Mouse (Mus musculus) heart, embryonic 12.5 days (tissue): Measurements from ENCODE around the gene Stat2. TPM values are rescaled to one million over a fixed set of nuclear protein-coding genes. Genes with fewer than 3 reads are reported as not detected.
A peak's percentile ranks its signal among the peaks of the same experiment; 100 is the strongest.

ENCODE experiments used
- ATAC-seq: fragments of 200-750 bp; cut with Nextera tagmentation; 2 replicates; pipeline ENCODE4 v1.8.0; 2017; ENCODE audit warnings: moderate TSS enrichment, moderate library complexity; ENCODE audit not compliant: insufficient number of reproducible peaks, low FRiP score
- H3K27ac ChIP-seq: fragments of 300-500 bp; sonication (generic); 2 replicates; pipeline ENCODE4 v1.5.1; 2016; ENCODE audit warnings: mild to moderate bottlenecking, moderate library complexity; ENCODE audit not compliant: poor library complexity, severe bottlenecking
- H3K27me3 ChIP-seq: fragments of 300-500 bp; sonication (generic); replicated peaks from 2 replicates; pipeline ENCODE4 v1.6.1; 2016; ENCODE audit warnings: mild to moderate bottlenecking, moderate library complexity
- H3K36me3 ChIP-seq: fragments of 300-500 bp; sonication (generic); 2 replicates; pipeline ENCODE4 v1.6.1; 2016; ENCODE audit warnings: mild to moderate bottlenecking, moderate library complexity
- H3K4me1 ChIP-seq: fragments of 300-500 bp; sonication (generic); replicated peaks from 2 replicates; pipeline ENCODE4 v1.6.1; 2016; ENCODE audit warnings: mild to moderate bottlenecking
- H3K4me2 ChIP-seq: fragments of 300-500 bp; sonication (generic); 2 replicates; pipeline ENCODE4 v1.6.1; 2016; ENCODE audit warnings: mild to moderate bottlenecking, moderate library complexity
- H3K4me3 ChIP-seq: fragments of 300-500 bp; sonication (generic); 2 replicates; pipeline ENCODE4 v1.5.1; 2016; ENCODE audit warnings: mild to moderate bottlenecking
- H3K9ac ChIP-seq: fragments of 300-500 bp; sonication (generic); 2 replicates; pipeline ENCODE4 v1.6.1; 2016; ENCODE audit warnings: mild to moderate bottlenecking, moderate library complexity
- H3K9me3 ChIP-seq: fragments of 300-500 bp; sonication (generic); replicated peaks from 2 replicates; pipeline ENCODE4 v1.6.1; 2016; ENCODE audit warnings: mild to moderate bottlenecking, moderate library complexity
- WGBS: fragments of 180-500 bp; shearing (Covaris S2); methylation state at CpG from one replicate; pipeline ENCODE4 v1.1.7; 2016; 5-methylcytosine and 5-hydroxymethylcytosine counted together
- polyA plus RNA-seq: library from polyadenylated mRNA; unstranded; fragments of >200 nt; fragmentation: Nextera tagmentation; extraction: Ambion mirVana; gene quantifications from 2 replicates; pipeline ENCODE4 v1.2.1, GENCODE M21; 2016

Stat2 gene
- polyA plus RNA-seq, 1 experiment from 2014 or later, result 11.2 TPM

DNA sequence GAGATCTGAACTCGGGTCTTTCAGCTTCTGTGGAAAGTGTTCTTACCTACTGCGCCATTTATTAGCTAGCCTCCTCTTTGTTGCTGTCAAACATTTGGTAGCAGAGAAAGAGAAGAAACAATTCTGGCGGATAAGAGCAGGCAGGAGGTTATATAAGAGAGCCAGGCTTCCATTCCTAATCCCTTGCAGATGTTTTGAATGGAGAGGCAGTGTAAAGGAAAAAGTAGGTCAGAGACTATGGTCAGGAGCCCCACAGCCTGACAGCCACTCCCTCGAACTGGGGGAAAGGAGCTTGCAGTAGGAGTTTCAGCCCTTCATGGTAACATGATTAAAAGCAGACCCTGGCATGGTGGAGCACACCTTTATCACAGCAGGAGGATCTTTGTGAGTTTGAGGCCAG lies 34.0 kb upstream of the Stat2 start:
- no peaks in the 10 kb centered on the region for H3K9me3 ChIP-seq
- H3K4me1 ChIP-seq, result peaks cover 13% of the 10 kb centered on the region
- no peak overlapping the region for H3K4me2 ChIP-seq
- no peaks in the 10 kb centered on the region for H3K27me3 ChIP-seq
- no peak overlapping the region for H3K4me3 ChIP-seq
- ATAC-seq, result no peak
- 75% methylated on average over 4 of the region's 4 CpGs for WGBS
- H3K36me3 ChIP-seq, result peaks cover 24% of the 10 kb centered on the region
- no peak overlapping the region for H3K27ac ChIP-seq
- no peak overlapping the region for H3K9ac ChIP-seq

DNA sequence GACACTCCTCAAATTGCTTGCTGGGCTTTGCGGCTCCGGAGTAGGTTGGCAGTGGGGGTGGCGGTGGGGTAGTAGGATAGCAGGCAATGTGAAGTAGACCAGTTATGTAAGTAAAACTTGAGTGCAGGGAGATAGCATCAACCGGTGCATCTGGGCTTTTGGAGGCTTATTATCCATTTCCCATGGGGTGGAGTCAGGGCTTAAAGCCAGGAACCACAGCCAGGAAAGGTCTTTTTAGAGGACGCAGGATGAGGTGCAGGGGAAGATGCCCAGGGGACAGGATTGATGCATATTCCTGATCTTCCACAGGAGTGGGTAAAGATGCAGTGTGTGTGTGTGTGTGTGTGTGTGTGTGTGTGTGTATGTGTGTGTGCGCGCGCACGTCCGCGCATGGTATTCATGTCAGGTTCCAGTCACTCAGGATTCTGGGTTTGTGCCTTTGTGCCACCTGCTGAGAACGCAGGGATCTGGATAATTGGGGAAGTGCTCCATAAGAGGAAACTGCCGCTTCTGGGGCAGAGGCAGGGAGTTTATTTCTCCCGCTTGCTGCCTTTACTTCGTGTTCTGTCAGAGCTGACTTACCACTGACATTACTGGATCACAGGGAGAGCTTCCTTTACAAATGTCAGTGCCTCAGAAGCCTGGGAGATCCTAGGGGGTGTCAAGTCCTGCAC lies 32.4 kb upstream of the Stat2 start:
- H3K36me3 ChIP-seq, result peaks cover 40% of the 10 kb centered on the region
- peaks cover 10% of the 10 kb centered on the region for H3K4me1 ChIP-seq
- no peak overlapping the region for H3K4me3 ChIP-seq
- WGBS, result 81% methylated on average over 15 of the region's 15 CpGs
- no peaks in the 10 kb centered on the region for H3K27me3 ChIP-seq
- no peaks in the 10 kb centered on the region for H3K9me3 ChIP-seq
- H3K27ac ChIP-seq, result no peak overlapping the region
- H3K4me2 ChIP-seq, result no peak overlapping the region
- H3K9ac ChIP-seq, result no peak overlapping the region
- no peak for ATAC-seq

DNA sequence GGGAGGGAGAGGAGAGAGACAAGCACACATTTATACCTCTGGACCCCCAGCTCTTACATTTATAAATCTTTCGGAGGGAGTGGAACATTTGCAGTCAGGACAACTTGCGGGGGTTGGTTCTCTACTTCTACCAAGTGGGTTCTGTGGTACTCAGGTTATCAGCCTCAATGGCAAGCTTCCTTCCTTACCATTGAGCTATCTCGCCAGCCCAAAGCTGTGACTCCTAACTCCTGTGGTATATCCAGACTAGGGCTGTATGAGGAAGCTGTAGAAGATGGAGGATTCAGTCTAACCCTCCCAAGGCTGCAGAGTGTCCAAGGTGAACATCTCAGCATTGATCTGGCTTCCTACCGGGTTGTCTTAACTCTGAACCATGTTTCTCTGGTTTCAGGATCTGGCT lies 31.2 kb upstream of the Stat2 start:
- H3K27ac ChIP-seq, result no peak overlapping the region
- H3K4me1 ChIP-seq, result peaks cover 11% of the 10 kb centered on the region
- H3K9me3 ChIP-seq, result no peaks in the 10 kb centered on the region
- H3K4me2 ChIP-seq, result no peak overlapping the region
- WGBS, result 82% methylated on average over 4 of the region's 4 CpGs
- H3K36me3 ChIP-seq, result peaks cover 50% of the 10 kb centered on the region
- no peak for ATAC-seq
- no peak overlapping the region for H3K9ac ChIP-seq
- H3K4me3 ChIP-seq, result no peak overlapping the region
- H3K27me3 ChIP-seq, result no peaks in the 10 kb centered on the region

DNA sequence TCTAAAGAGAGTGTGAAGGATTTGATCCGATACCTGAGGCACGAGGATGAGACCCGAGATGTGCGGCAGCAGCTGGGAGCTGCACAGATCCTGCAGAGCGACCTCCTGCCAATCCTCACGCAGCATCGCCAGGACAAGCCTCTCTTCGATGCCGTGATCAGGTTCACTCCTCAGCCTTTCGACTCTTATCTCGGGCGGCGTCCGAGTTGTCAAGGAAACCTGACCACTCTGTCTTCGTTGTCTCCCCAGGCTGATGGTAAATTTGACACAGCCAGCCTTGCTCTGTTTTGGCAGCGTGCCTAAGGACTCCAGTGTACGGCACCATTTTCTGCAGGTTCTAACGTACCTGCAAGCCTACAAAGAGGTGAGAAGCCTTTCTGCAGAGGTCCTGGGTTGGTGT lies 30.2 kb upstream of the Stat2 start:
- 68% methylated on average over 18 of the region's 18 CpGs for WGBS
- H3K4me1 ChIP-seq, result peaks cover 11% of the 10 kb centered on the region
- H3K4me3 ChIP-seq, result no peak overlapping the region
- no peak overlapping the region for H3K9ac ChIP-seq
- no peak overlapping the region for H3K27ac ChIP-seq
- H3K4me2 ChIP-seq, result no peak overlapping the region
- H3K9me3 ChIP-seq, result no peaks in the 10 kb centered on the region
- no peaks in the 10 kb centered on the region for H3K27me3 ChIP-seq
- no peak for ATAC-seq
- peaks cover 60% of the 10 kb centered on the region for H3K36me3 ChIP-seq

DNA sequence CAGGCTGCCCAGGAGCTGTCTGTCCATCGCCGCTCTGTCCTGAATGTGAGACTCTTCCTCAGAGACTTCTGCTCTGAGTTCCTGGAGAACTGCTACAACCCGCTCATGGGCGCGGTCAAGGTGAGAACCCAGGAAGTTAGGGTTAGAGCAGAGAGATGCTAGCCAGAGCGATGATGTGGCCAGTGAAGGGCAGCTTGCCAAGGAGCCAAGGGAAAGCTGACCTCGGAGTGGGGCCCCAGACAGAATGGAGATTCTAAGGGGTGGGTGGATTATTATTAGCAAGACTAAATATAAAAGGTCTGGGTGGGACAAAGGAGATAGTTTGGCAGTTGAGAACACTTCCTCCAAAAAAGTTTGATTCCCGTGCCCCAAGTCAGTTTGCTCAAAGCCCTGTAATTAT lies 27.1 kb upstream of the Stat2 start:
- WGBS, result 91% methylated on average over 8 of the region's 8 CpGs
- Histone ChIP-seq H3K27ac (no peak overlapping the region), H3K36me3 (peaks cover 85% of the 10 kb centered on the region), H3K27me3 (no peaks in the 10 kb centered on the region), H3K9me3 (no peaks in the 10 kb centered on the region), H3K4me2 (no peak overlapping the region), H3K4me1 (peaks cover 10% of the 10 kb centered on the region; the same call in 1 of the 2 replicates), H3K4me3 (no peak overlapping the region), H3K9ac (no peak overlapping the region)
- no peak for ATAC-seq

DNA sequence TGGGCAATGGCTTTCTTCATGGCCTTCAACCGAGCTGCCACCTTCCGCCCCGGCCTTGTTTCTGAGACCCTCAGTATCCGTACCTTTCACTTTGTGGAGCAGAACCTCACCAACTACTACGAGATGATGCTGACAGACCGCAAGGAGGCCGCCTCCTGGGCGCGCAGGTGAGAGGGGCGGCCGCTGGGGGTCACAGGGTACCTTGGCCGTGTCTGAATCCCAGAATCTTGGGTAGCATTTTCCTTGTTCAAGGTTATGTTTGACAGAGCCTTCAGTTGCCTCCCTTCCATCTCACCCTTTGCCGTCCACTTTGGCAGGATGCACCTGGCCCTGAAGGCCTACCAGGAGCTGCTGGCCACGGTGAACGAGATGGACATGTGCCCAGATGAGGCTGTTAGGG lies 26.2 kb upstream of the Stat2 start:
- Histone ChIP-seq H3K4me1 (peaks cover 10% of the 10 kb centered on the region; the same call in 1 of the 2 replicates), H3K9me3 (no peaks in the 10 kb centered on the region), H3K9ac (no peak overlapping the region), H3K36me3 (peaks cover 92% of the 10 kb centered on the region), H3K27me3 (no peaks in the 10 kb centered on the region), H3K4me2 (no peak overlapping the region), H3K4me3 (no peak overlapping the region), H3K27ac (no peak overlapping the region)
- 92% methylated on average over 15 of the region's 15 CpGs for WGBS
- ATAC-seq, result no peak

DNA sequence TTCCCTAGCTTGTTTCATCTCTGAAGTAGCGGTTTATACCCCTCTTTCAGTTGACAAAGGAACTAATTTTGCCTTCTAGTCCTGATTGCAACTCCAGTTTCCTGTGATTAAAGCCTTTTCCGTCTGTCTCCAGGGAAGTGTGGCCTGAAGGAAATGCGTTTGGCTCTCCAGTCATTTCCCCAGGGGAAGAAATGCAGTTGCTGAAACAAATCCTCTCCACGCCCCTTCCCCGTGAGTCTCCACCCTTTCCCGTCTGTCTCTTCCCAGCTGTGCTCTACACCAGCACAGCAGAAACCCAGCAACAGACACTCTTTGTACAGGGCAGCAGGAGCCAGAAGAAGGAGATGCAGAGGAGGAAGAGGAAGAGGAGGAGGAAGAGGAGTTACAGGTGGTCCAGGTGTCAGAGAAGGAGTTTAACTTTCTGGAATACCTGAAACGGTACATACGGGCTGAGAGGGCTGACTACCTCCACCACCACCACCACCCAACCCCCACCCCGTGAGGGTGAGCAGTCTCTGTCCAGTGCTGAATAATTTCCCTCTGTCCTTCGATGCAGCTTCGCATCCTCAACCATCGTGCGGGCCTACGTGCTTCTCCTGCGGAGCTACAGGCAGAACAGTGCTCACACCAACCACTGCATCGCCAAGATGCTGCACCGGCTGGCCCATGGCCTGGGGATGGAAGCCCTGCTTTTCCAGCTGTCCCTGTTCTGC lies 23.2 kb upstream of the Stat2 start:
- Histone ChIP-seq H3K27me3 (no peaks in the 10 kb centered on the region), H3K4me3 (0 out of 2 replicates have a peak overlapping the region, but pooled peaks have one; percentile 15), H3K4me2 (peak overlapping the region; percentile 42), H3K9ac (no peak overlapping the region), H3K36me3 (peaks cover 97% of the 10 kb centered on the region), H3K4me1 (peaks cover 10% of the 10 kb centered on the region; the same call in 1 of the 2 replicates), H3K27ac (peak overlapping the region; percentile 76), H3K9me3 (no peaks in the 10 kb centered on the region)
- ATAC-seq, result peak; percentile 72; the same call in 1 of the 2 replicates
- 74% methylated on average over 17 of the region's 17 CpGs for WGBS

DNA sequence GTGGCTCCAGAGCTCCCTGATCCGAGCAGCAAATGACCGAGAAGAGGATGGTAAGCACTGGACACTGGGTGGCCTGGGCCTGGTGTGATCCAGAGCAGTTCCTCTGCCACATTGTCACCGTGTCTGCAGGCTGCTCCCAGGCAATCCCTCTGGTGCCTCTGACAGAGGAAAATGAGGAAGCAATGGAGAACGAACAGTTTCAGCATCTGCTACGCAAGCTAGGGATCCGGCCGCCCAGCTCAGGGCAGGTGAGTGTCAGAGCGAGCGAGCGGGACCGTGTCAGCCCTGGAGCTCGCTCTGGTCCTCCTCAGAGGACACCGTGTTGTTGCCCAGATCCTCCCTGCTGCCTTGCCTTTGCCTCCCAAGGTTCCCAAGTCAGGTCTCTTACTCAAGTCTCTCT lies 19.8 kb upstream of the Stat2 start:
- Histone ChIP-seq H3K4me1 (0 out of 2 replicates have a peak, but pooled peaks cover 5% of the 10 kb centered on the region), H3K9me3 (no peaks in the 10 kb centered on the region), H3K9ac (no peak overlapping the region), H3K4me2 (no peak overlapping the region), H3K27ac (no peak overlapping the region), H3K27me3 (no peaks in the 10 kb centered on the region), H3K4me3 (no peak overlapping the region), H3K36me3 (peaks cover 78% of the 10 kb centered on the region)
- WGBS, result 95% methylated on average over 13 of the region's 13 CpGs
- no peak for ATAC-seq

DNA sequence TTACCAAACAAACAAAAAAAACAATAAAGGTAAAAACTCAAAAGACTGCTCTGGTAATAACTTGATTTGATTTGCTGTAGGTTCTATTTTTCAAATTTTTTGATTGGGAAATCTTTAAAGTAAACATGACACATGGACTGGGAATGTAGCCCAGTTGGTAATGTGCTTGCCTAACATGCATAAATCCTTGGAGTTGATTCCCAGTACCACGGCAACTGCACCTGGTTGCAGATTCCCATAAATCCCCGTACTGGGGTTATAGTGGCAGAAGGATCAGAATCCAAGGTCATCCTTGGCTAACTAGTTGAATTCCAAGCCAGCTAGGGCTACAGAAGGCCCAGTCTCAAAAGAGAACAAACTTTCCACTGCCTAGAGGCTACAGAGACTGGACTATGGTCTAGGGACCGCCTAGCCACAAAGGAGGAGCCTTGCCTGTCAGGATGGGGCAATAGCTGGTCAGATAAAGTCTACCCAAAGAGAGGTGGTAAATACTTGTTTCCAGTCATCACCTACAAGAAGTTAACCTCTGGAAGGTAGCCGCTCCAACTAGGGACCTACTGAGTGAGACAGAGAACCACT lies 16.6 kb upstream of the Stat2 start, which contains the start of gene Apon:
Apon (plus strand) TSS at position 420 of the 579 bp plus-strand sequence.
- H3K9ac ChIP-seq, result no peak within 1 kb of the TSS
- H3K4me1 ChIP-seq, result no peaks in the 10 kb centered on the region
- H3K27me3 ChIP-seq, result no peaks in the 10 kb centered on the region
- H3K9me3 ChIP-seq, result no peaks in the 10 kb centered on the region
- 79% methylated on average over 4 of the region's 4 CpGs for WGBS
- peaks cover 46% of the 10 kb centered on the region for H3K36me3 ChIP-seq
- no peak for ATAC-seq
- no peak within 1 kb of the TSS for H3K27ac ChIP-seq
- no peak within 1 kb of the TSS for H3K4me3 ChIP-seq
- H3K4me2 ChIP-seq, result no peak within 1 kb of the TSS

DNA sequence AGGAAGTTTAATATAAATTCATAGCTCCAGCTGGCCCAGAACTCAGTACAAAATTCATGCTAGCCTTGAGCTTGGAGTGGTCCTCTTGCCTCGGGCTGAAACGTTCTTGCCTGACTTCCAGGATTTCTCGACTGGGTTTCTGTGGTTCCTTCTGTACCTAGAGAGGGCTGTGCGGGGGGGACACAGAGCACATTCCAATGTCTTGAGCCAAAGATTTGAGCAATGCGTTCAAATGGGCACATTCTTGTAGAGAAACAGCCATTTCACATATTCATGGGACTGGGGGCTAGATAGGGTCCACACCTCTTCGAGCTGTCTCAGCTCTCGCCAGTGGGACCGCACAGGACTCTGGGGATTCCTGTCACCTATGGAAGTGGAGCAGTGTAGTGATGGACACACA lies 14.4 kb upstream of the Stat2 start:
- 85% methylated on average over 8 of the region's 8 CpGs for WGBS
- ATAC-seq, result no peak

DNA sequence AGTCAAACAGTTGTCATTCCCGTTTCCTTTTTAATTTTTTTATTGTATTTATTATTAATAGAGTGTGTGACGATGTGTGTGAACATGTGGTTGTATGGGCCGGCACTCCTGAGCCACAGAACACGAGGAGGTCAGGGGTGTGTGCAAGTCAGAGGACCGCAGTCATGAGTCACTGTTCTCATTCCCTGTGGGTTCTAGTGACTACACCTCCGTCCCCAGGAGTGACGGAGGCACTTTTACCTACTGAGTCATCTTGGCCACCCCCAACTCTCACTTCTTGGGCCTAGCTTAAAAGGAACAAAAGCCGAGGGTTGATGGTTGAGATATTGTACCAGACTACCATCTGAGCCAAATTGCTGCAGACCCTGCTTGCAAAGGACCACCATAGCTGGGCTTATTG lies 14.0 kb upstream of the Stat2 start:
- no peaks in the 10 kb centered on the region for H3K27me3 ChIP-seq
- peaks cover 21% of the 10 kb centered on the region for H3K36me3 ChIP-seq
- no peaks in the 10 kb centered on the region for H3K9me3 ChIP-seq
- WGBS, result 82% methylated on average over 8 of the region's 8 CpGs
- no peak overlapping the region for H3K27ac ChIP-seq
- H3K4me1 ChIP-seq, result no peaks in the 10 kb centered on the region
- H3K9ac ChIP-seq, result no peak overlapping the region
- H3K4me3 ChIP-seq, result no peak overlapping the region
- no peak overlapping the region for H3K4me2 ChIP-seq
- no peak for ATAC-seq

More for the DNA sequence above, 14.4 kb upstream of the Stat2 start:
- H3K4me1 ChIP-seq, result no peaks in the 10 kb centered on the region
- H3K36me3 ChIP-seq, result peaks cover 25% of the 10 kb centered on the region
- H3K4me2 ChIP-seq, result no peak overlapping the region
- no peaks in the 10 kb centered on the region for H3K27me3 ChIP-seq
- no peak overlapping the region for H3K27ac ChIP-seq
- no peak overlapping the region for H3K4me3 ChIP-seq
- H3K9me3 ChIP-seq, result no peaks in the 10 kb centered on the region
- H3K9ac ChIP-seq, result no peak overlapping the region
